Mouse (Mus musculus) limb, embryonic 13.5 days (tissue): ENCODE results near the gene Hoxa7. TPM values are rescaled to one million over a fixed set of nuclear protein-coding genes. Genes with fewer than 3 reads are reported as not detected.

Experiments
- ATAC-seq: fragments of 200-750 bp; cut with Nextera tagmentation; 2 replicates; pipeline ENCODE4 v1.8.0; 2017; ENCODE audit warnings: low read depth, moderate number of reproducible peaks, moderate TSS enrichment; ENCODE audit not compliant: low FRiP score
- H3K27ac ChIP-seq: fragments of 300-500 bp; sonication (generic); 2 replicates; pipeline ENCODE4 v1.5.1; 2015; ENCODE audit warnings: inconsistent platforms, mild to moderate bottlenecking, moderate library complexity
- H3K27me3 ChIP-seq: fragments of 300-500 bp; sonication (generic); 2 replicates; pipeline ENCODE4 v1.6.1; 2015; ENCODE audit warnings: mild to moderate bottlenecking, inconsistent platforms
- H3K36me3 ChIP-seq: fragments of 300-500 bp; sonication (generic); 2 replicates; pipeline ENCODE4 v1.6.1; 2015; ENCODE audit warnings: inconsistent platforms, mild to moderate bottlenecking, moderate library complexity
- H3K4me1 ChIP-seq: fragments of 300-500 bp; sonication (generic); 2 replicates; pipeline ENCODE4 v1.6.1; 2015; ENCODE audit warnings: inconsistent platforms
- H3K4me2 ChIP-seq: fragments of 300-500 bp; sonication (generic); replicated peaks from 2 replicates; pipeline ENCODE4 v1.6.1; 2015; ENCODE audit warnings: inconsistent platforms, mild to moderate bottlenecking, moderate library complexity
- H3K4me3 ChIP-seq: fragments of 300-500 bp; sonication (generic); 2 replicates; pipeline ENCODE4 v1.5.1; 2015; ENCODE audit warnings: moderate library complexity, mild to moderate bottlenecking, inconsistent platforms
- H3K9ac ChIP-seq: fragments of 300-500 bp; sonication (generic); 2 replicates; pipeline ENCODE4 v1.6.1; 2015; ENCODE audit warnings: mild to moderate bottlenecking, inconsistent platforms
- H3K9me3 ChIP-seq: fragments of 300-500 bp; sonication (generic); 2 replicates; pipeline ENCODE4 v1.6.1; 2016; ENCODE audit warnings: inconsistent platforms
- WGBS: fragments of 180-500 bp; shearing (Covaris S2); methylation state at CpG from one replicate; pipeline ENCODE4 v1.1.7; 2015; 5-methylcytosine and 5-hydroxymethylcytosine counted together
- polyA plus RNA-seq: library from polyadenylated mRNA; unstranded; fragments of >200 nt; fragmentation: Nextera tagmentation; extraction: Ambion mirVana; gene quantifications from 2 replicates; pipeline ENCODE4 v1.2.1, GENCODE M21; 2015

The Hoxa7 gene
- polyA plus RNA-seq, 1 experiment from 2014 or later = 13.1 TPM

- peaks cover 66% of the 10 kb centered on the region for H3K27me3 ChIP-seq
- H3K4me2 ChIP-seq = no peak overlapping the region
- no peak for ATAC-seq
- H3K9me3 ChIP-seq = no peaks in the 10 kb centered on the region
- H3K36me3 ChIP-seq = peaks cover 18% of the 10 kb centered on the region
- H3K4me3 ChIP-seq = no peak overlapping the region
- peaks cover 65% of the 10 kb centered on the region for H3K4me1 ChIP-seq
- 12% methylated on average over 4 of the region's 4 CpGs for WGBS
- no peak overlapping the region; the same call in 1 of the 2 replicates for H3K27ac ChIP-seq
- no peak overlapping the region for H3K9ac ChIP-seq
Measured at GRCm38 (mm10) chr6:52171331-52171730, 50.3 kb downstream of the Hoxa7 start.

DNA sequence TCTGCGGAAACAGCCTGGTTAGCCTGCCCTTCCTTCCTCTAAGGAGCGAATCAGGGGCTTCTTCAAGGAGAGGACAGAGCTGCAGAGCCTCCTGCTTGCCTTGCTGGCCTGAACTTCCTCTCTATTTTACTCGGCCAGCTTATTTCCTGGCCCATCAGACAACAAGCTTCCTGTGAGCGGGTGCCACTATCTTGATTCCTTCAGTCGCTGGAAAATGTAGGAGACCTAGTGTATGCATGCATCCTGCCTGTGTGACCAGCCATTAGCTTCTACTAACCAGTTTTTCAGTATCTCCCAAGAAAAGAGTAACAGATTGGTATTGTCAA is 50.8 kb downstream of the Hoxa7 start:
- no peak for ATAC-seq
- 47% methylated on average over 5 of the region's 5 CpGs for WGBS
- H3K9ac ChIP-seq = no peak overlapping the region
- H3K4me1 ChIP-seq = peaks cover 62% of the 10 kb centered on the region
- no peaks in the 10 kb centered on the region for H3K9me3 ChIP-seq
- H3K4me3 ChIP-seq = no peak overlapping the region
- peaks cover 67% of the 10 kb centered on the region for H3K27me3 ChIP-seq
- H3K36me3 ChIP-seq = peaks cover 18% of the 10 kb centered on the region
- H3K4me2 ChIP-seq = no peak overlapping the region
- H3K27ac ChIP-seq = no peak overlapping the region; the same call in 1 of the 2 replicates

DNA sequence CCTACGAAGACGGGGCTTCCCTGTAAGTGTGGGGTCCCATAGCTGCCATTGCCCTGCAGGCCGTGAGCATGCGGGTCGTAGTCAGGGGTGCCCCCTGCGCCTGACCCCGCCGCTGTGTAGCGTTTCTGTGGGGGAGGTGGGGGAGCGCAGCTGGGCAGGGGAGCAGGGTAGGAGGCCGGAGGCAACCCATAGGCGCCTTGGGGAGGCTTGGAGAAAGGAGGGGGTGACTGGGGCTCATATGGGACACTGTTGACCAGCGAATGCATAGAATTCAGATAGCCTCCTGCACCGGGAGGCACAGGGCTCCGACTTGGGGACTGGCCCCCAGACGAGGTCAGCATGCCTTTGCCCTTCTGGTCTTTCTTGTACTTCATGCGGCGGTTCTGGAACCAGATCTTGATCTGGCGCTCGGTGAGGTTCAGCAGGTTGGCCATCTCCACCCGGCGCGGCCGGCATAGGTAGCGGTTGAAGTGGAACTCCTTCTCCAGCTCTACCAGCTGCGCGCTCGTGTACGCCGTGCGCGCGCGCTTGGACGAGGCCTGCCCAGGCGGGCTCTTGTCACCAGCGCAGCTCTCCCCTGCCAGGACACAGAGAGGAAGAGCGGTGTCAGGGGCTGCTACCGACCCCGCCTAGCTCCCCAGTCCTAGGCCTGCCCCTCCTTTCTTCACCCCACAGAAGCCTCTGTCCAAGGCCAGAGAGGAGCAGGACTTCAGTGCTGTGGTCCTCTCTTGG is 51.3 kb downstream of the Hoxa7 start:
- Histone ChIP-seq H3K4me1 (peaks cover 61% of the 10 kb centered on the region), H3K36me3 (peaks cover 18% of the 10 kb centered on the region), H3K4me3 (no peak overlapping the region), H3K27me3 (peaks cover 71% of the 10 kb centered on the region), H3K9me3 (no peaks in the 10 kb centered on the region), H3K4me2 (peak overlapping the region; percentile 27; the same call in 1 of the 2 replicates), H3K27ac (no peak overlapping the region), H3K9ac (no peak overlapping the region)
- no peak for ATAC-seq
- 32% methylated on average over 40 of the region's 40 CpGs for WGBS

DNA sequence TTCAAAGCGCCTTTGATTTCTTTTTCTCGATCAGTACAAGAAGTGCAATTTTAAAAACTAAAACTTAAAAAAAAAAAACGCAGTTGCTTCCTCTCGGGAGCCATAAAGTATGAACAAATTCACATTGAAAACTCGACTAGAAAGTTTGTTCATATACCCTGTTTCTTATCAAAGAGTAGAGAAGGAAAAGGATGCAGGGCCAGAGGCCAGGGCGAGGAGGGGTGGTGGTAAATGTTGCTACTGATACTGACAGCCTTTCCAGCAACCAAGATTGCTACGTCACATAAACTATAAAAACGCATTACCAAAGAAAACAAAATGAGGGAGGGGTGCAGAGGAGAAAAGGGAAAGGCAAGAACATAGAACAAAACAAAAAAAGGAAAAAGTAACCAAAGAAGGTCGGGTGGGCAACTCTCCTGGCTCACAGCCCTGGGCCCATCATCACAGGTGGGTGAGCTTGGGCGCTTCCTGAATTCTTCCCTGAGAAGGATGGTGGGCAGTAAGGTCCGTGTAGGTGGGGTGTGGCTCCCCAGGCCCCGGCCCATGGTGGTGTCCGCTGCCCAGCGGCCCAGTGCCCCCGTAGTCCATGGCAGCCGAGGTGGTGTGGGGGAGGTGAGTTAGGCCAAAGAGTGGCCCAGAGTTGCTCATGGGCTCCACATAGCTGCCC is 52.0 kb downstream of the Hoxa7 start:
- peaks cover 59% of the 10 kb centered on the region for H3K4me1 ChIP-seq
- ATAC-seq = no peak
- H3K27me3 ChIP-seq = peaks cover 71% of the 10 kb centered on the region
- 49% methylated on average over 16 of the region's 16 CpGs for WGBS
- no peak overlapping the region for H3K27ac ChIP-seq
- H3K4me2 ChIP-seq = peak overlapping the region; percentile 27; the same call in 1 of the 2 replicates
- no peak overlapping the region for H3K4me3 ChIP-seq
- no peak overlapping the region for H3K9ac ChIP-seq
- H3K9me3 ChIP-seq = no peaks in the 10 kb centered on the region
- peaks cover 18% of the 10 kb centered on the region for H3K36me3 ChIP-seq

GRCm38 (mm10) chr6:52168191-52169055 is 53.2 kb downstream of the Hoxa7 start:
- no peak overlapping the region for H3K27ac ChIP-seq
- H3K9me3 ChIP-seq = no peaks in the 10 kb centered on the region
- peaks cover 83% of the 10 kb centered on the region for H3K27me3 ChIP-seq
- no peak for ATAC-seq
- H3K9ac ChIP-seq = peak overlapping the region; percentile 25; the same call in 1 of the 2 replicates
- 13% methylated on average over 42 of the region's 42 CpGs for WGBS
- peaks cover 67% of the 10 kb centered on the region for H3K4me1 ChIP-seq
- peak overlapping the region; percentile 19; the same call in 1 of the 2 replicates for H3K4me3 ChIP-seq
- peaks cover 18% of the 10 kb centered on the region for H3K36me3 ChIP-seq
- H3K4me2 ChIP-seq = peak overlapping the region; percentile 42

DNA sequence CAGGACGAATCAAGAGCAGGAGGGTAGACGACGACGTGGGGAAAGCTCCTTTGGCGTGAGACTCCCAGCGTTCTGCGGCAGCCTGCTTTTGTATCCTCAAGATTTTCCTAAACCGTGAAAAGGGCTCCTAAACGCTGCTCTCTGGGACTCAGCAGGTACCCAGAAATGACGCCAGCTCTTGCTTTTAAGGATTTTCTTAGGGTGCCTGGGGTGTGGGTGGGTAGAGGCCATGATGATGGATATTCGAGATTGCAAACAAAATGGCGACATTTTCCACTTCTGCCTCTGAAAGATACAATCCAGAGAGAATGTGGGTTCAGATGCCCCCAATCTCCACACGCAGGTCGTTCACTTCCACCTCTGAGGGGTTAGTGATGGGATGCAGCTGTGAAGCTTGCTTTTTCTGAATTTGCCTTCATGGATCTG is 53.9 kb downstream of the Hoxa7 start:
- 30% methylated on average over 14 of the region's 14 CpGs for WGBS
- Histone ChIP-seq H3K4me3 (no peak overlapping the region), H3K9me3 (no peaks in the 10 kb centered on the region), H3K27me3 (peaks cover 90% of the 10 kb centered on the region), H3K36me3 (peaks cover 18% of the 10 kb centered on the region), H3K4me2 (no peak overlapping the region), H3K27ac (no peak overlapping the region), H3K4me1 (peaks cover 67% of the 10 kb centered on the region), H3K9ac (no peak overlapping the region)
- no peak for ATAC-seq

DNA sequence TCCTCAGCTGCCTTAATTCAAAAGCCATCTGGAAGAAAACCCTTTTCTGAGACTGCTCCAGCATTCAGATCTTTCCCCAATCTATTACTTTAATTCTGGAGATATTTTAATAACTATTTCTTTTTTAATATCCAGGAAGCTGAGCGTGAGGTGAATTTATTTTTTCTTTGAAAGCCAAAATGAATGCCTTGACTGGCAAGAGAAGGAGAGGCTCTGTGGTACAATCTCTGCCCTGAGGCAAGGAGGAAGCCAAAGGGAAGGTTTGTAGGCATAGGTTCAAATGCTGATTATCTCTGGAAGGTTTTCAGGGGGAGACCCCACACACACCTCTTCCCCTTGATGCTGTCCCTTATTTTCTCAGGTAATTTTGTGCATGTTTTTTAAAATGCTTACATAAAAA is 54.5 kb downstream of the Hoxa7 start:
- 53% methylated on average over 1 of the region's 1 CpGs for WGBS
- no peak overlapping the region for H3K9ac ChIP-seq
- H3K27me3 ChIP-seq = peaks cover 91% of the 10 kb centered on the region
- peaks cover 18% of the 10 kb centered on the region for H3K36me3 ChIP-seq
- H3K9me3 ChIP-seq = no peaks in the 10 kb centered on the region
- no peak overlapping the region for H3K27ac ChIP-seq
- no peak overlapping the region for H3K4me3 ChIP-seq
- no peak for ATAC-seq
- H3K4me1 ChIP-seq = peaks cover 62% of the 10 kb centered on the region
- H3K4me2 ChIP-seq = no peak overlapping the region

DNA sequence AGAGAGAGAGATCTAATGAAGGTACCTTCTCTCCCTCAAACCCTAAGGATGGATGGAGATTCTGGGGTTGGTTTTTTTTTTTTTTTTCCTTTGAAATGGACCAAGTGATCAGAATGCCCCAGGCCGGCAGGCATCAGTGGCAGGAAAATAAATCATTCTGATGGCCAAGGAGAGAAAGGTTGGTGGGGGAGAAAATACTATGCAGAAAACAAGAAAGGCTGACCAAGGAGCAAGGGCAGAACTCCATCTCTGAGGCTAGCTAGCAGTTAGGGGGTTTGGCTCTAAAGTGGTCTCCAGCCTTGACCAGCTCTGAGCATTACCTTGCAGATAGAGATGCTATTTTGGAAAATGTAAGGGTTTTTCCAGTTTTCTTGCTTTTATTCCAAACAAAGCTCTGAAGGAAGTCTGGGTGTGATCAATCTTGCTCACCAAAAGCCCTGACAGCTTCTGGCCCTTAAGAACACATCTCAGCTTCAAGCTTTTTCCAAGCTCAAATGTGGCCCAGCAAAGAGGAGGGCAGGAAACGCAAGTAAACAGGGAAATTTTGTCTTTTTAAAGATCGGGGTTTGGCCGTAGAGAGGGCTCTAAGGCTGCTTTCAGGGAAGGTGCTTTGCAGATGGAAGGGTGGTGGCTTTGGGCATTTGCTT is 55.1 kb downstream of the Hoxa7 start:
- no peak for ATAC-seq
- Histone ChIP-seq H3K36me3 (peaks cover 17% of the 10 kb centered on the region), H3K27ac (no peak overlapping the region), H3K27me3 (peaks cover 91% of the 10 kb centered on the region), H3K9me3 (no peaks in the 10 kb centered on the region), H3K4me1 (peaks cover 55% of the 10 kb centered on the region), H3K4me3 (no peak overlapping the region), H3K4me2 (no peak overlapping the region), H3K9ac (no peak overlapping the region)
- WGBS = 23% methylated on average over 4 of the region's 4 CpGs

DNA sequence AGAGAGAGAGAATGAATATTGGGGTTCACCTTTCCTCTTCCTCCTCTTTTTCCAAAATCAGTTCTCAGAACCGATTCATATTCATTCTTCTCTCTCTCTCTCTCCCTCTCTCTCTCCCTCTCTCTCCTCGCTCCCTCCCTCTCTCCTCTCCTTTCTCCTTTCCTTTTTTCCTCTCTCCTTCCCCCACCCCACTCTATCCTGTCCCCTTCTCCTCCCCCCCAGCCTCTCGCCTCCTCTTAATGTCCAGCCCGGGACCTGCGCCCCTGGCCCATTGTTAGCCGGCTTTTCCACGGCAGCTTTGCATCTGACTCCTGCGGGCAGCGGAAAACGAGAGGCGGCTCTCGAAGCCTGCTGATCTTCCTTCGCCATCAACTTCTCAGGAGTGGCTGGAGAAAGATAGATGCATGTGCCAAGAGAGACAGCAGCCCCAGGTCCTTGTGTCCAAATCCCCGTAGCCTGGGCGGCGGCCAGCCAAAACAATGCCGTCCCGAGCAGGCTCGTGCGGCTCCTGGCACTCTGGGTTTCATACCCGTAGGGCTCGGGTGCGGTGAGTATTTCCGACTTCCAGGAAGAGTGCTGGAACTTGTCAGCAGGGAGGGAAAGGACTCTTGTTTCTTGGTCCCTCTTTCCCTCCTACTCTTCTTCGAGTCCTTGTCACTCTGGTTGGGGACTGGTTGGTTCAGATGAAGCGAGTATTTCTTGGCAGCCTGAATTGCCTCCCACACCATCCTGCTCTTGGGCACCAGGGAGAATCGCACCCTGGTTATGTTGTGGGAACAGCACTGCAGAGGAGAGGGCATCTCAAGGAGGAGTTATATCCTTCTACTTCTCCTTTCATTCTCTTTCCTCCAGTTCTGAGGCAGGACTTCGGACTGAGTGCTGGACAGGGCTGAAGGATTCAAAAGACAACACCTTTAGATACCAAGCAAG is 55.9 kb downstream of the Hoxa7 start:
- Histone ChIP-seq H3K27ac (no peak overlapping the region), H3K4me2 (peak overlapping the region; percentile 62), H3K27me3 (peaks cover 90% of the 10 kb centered on the region), H3K4me3 (peak overlapping the region; percentile 13), H3K36me3 (peaks cover 10% of the 10 kb centered on the region), H3K4me1 (peaks cover 53% of the 10 kb centered on the region), H3K9ac (no peak overlapping the region; the same call in 1 of the 2 replicates), H3K9me3 (no peaks in the 10 kb centered on the region)
- ATAC-seq = no peak
- whole genome bisulfite sequencing = 7% methylated on average over 28 of the region's 28 CpGs

DNA sequence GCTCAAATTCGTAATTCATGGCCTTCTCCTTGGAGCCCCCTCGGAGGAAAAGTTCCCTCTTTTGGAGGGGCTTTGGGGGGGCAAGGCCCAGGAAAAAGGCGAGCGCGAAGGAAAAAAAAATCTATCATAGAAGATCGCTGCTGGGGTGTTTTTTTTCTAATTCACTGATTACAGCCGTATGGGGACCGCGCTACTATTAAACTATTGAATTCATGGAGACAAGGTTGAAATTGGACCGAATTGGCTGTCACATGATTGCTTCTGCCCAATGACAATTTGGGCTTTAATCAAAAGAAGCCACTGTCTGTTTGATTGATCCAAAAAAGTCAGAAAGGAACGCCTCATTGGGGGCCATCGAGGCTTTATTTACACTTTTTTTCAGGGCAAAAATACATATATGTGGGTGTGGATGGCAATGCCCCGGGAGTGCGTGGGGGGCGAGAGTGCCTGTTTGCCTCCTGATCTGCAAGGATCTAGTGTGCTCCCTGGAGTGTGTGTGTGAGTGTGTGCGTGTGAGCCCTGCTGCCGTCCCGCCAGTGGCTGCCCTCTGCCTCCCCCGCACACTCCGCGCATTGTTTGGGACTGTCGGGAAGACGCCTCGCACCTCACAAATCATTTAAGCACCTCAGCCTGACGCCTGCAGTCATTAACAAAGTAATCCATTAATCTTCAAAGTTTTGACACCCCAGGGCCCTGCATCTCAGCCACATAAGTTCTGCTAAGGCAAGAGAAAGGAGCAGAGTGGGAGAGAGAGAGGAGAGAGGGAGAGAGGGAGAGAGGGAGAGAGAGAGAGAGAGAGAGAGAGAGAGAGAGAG is 56.8 kb downstream of the Hoxa7 start, which contains the start of gene Hoxa2:
TSS of gene Hoxa2 (minus strand) at position 206 of the 815 bp plus-strand sequence.
- 1% methylated on average over 25 of the region's 25 CpGs for WGBS
- Histone ChIP-seq H3K4me1 (peaks cover 53% of the 10 kb centered on the region), H3K9ac (peak within 1 kb of the TSS; percentile 63), H3K9me3 (no peaks in the 10 kb centered on the region), H3K4me2 (peak within 1 kb of the TSS; percentile 62), H3K4me3 (peak within 1 kb of the TSS; percentile 36), H3K27me3 (peaks cover 90% of the 10 kb centered on the region), H3K36me3 (peaks cover 1% of the 10 kb centered on the region), H3K27ac (no peak within 1 kb of the TSS)
- no peak for ATAC-seq
